Mouse (Mus musculus) kidney, adult 9 months (tissue): Measurements from ENCODE around the gene Gsk3b.

Experiments
- DNase-seq: peaks from one replicate; pipeline ENCODE4 v3.0.0; 2022

Gsk3b gene

GRCm38 (mm10) chr16:38088629-38089446 lies at the start of gene Gsk3b:
Gene Gsk3b (plus strand): TSS chr16:38089001.
- DNase-seq = peak; percentile 100

GRCm38 (mm10) chr16:38042160-38042559 lies 46.6 kb upstream of the Gsk3b start:
- DNase-seq = no peak

- DNase-seq = no peak
These were observed 44.2 kb upstream of the Gsk3b start for GRCm38 (mm10) chr16:38044551-38044950.

- peak; percentile 8 for DNase-seq
These were observed 40.8 kb upstream of the Gsk3b start for GRCm38 (mm10) chr16:38047781-38048558.

- DNase-seq = no peak
These were observed 30.9 kb upstream of the Gsk3b start for GRCm38 (mm10) chr16:38057898-38058297.

- peak; percentile 39 for DNase-seq
These were observed 30.0 kb upstream of the Gsk3b start for GRCm38 (mm10) chr16:38058836-38059235.

GRCm38 (mm10) chr16:38059631-38060030 lies 29.2 kb upstream of the Gsk3b start:
- no peak for DNase-seq

GRCm38 (mm10) chr16:38073859-38074631 lies 14.8 kb upstream of the Gsk3b start:
- DNase-seq = peak; percentile 68

GRCm38 (mm10) chr16:38080201-38080600 lies 8.6 kb upstream of the Gsk3b start:
- DNase-seq = no peak

GRCm38 (mm10) chr16:38087231-38087630 lies 1.6 kb upstream of the Gsk3b start:
- DNase-seq = no peak

GRCm38 (mm10) chr16:38087645-38088125 lies 1.1 kb upstream of the Gsk3b start:
- no peak for DNase-seq

- no peak for DNase-seq
These were observed 624 bp upstream of the Gsk3b start for GRCm38 (mm10) chr16:38088126-38088628.

GRCm38 (mm10) chr16:38089447-38090170 lies 808 bp downstream of the Gsk3b start:
- DNase-seq = no peak

GRCm38 (mm10) chr16:38090341-38091005 lies 1.7 kb downstream of the Gsk3b start:
- no peak for DNase-seq

GRCm38 (mm10) chr16:38091041-38091440 lies 2.2 kb downstream of the Gsk3b start:
- DNase-seq = no peak

- DNase-seq = no peak
These were observed 2.9 kb downstream of the Gsk3b start for GRCm38 (mm10) chr16:38091706-38092105.

GRCm38 (mm10) chr16:38092598-38092997 lies 3.8 kb downstream of the Gsk3b start:
- DNase-seq = no peak

GRCm38 (mm10) chr16:38095181-38095851 lies 6.5 kb downstream of the Gsk3b start:
- DNase-seq = no peak

- no peak for DNase-seq
These were observed 8.7 kb downstream of the Gsk3b start for GRCm38 (mm10) chr16:38097521-38097920.

- DNase-seq = no peak
These were observed 10.5 kb downstream of the Gsk3b start for GRCm38 (mm10) chr16:38099325-38099724.

- DNase-seq = no peak
These were observed 11.8 kb downstream of the Gsk3b start for GRCm38 (mm10) chr16:38100569-38100968.
